Mouse (Mus musculus): Measurements from ENCODE around the gene D330020A13Rik. TPM values are rescaled to one million over a fixed set of nuclear protein-coding genes. Genes with fewer than 3 reads are reported as not detected.

The D330020A13Rik gene
- polyA plus RNA-seq, 1 experiment from 2014 or later: not detected

Other genes with a start within 250 kb of the D330020A13Rik start
- gene Ninj2, start 201.0 kb upstream of the D330020A13Rik start, polyA plus RNA-seq (2015; fragmentation: Nextera tagmentation; extraction: Ambion mirVana): 0.54 and 0.63 TPM in 2 replicates
- gene B4galnt3, start 195 bp downstream of the D330020A13Rik start, polyA plus RNA-seq (2015; fragmentation: Nextera tagmentation; extraction: Ambion mirVana): 0.25 and 0.36 TPM in 2 replicates
- 46.2 and 46.5 TPM in 2 replicates for gene Kdm5a, start 69.8 kb downstream of the D330020A13Rik start, polyA plus RNA-seq (2015; fragmentation: Nextera tagmentation; extraction: Ambion mirVana)
- 25.6 and 26.7 TPM in 2 replicates for gene Ccdc77, start 70.0 kb downstream of the D330020A13Rik start, polyA plus RNA-seq (2015; fragmentation: Nextera tagmentation; extraction: Ambion mirVana)
- gene Il17ra, start 168.9 kb downstream of the D330020A13Rik start, polyA plus RNA-seq (2015; fragmentation: Nextera tagmentation; extraction: Ambion mirVana): 8.6 and 8.9 TPM in 2 replicates
- 0.10 and 0.14 TPM in 2 replicates for gene Tmem121b, start 199.4 kb downstream of the D330020A13Rik start, polyA plus RNA-seq (2015; fragmentation: Nextera tagmentation; extraction: Ambion mirVana)
- 16.4 and 16.7 TPM in 2 replicates for gene Hdhd5, start 237.0 kb downstream of the D330020A13Rik start, polyA plus RNA-seq (2015; fragmentation: Nextera tagmentation; extraction: Ambion mirVana)

Data from lung, embryonic 16.5 days (tissue).